Mouse (Mus musculus): Measurements from ENCODE around the gene Pou2f1.

Gene Pou2f1

DNA sequence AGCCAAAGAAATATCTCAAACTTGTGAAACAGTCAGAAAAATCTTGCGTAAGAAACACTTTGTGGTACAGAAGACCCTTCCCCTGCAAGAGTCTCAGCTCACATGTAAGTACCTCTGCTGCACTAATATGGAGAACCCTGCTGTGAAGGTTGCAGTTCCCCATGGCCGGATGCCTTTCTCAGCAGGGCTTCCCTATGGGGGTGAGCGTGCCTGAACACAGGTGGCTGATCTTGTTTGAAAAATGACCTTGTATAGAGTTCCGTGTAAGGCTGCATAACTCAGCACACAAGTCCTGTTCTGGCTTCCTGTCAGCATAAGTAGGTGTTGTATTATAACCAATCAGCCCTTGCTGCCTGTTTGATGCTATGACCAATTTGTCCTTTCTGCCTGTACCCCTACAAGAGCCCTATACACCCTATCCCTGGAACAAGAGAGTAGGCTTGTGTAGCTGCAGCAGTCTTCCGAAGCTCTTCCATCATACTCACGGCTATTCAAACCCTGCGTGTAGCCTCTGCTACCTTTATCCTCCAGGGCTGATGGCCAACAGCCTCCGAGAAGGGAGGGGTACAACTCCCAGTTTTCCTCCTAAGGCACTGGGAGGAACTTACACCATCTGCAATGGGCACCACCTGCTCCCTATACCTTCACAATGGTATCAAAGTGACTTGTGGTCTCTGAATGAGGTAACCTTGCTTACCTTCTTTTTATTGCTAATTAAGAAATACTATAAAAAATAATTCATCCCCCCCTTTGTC, 120.2 kb downstream of the Pou2f1 start:
- DNase-seq (ENCODE audit: low read depth, low spot score): no peak

DNA sequence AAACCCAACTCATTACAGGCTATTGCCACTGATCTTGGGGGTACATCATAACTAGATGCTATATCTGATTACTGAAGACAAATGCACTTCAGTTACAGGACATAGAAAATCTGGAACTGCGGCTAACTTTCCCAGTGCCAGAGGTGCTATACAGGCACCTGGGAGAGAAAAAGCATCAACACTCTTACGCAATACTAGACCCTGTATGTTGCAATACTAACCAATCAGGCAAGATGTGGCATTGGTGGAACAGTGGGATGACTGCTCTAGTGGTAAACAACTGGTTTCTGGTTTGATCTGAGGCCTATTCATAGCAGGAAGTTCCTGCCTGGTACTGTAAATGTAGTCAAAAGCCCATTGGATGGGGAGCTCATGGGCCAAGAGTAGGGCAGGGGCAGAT, 123.7 kb downstream of the Pou2f1 start:
- DNase-seq (ENCODE audit: low read depth, low spot score): no peak

DNA sequence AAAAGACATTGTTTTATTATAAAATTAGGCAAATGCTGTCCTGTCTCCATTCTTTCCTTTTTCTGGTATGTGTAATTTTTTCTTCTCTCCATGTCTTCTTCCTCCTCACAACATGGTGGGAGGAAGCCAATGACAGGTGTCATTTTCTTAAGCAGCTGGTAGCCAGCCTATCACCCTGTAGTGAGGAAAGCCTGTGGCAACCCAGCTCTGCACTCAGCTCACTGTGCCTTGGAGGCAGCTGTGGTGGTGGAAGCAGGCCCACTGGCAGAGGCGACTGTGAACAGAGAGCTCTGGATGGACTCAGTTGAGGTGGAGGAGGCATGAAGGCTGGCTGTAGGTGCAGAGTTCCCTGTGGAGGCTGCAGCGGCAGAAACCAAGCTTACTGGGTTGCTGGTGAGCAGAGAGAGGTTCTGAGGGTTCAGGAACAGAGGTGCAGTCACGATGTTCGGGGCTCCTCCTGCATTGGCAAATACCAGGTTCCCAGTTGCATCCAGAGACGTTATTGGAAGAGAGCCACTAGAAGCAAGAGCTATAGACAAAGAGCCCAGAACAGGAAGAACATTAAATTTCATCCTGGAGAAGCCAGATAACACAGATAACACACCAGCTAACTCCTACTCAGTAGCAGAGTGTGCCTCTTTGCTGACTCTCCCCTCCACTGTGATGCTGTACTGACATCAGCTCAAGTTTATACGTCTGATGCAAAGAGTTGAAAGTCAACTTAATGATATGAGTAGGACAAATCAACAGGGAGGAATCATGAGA, 126.8 kb downstream of the Pou2f1 start:
- DNase-seq (ENCODE audit: low read depth, low spot score): no peak

DNA sequence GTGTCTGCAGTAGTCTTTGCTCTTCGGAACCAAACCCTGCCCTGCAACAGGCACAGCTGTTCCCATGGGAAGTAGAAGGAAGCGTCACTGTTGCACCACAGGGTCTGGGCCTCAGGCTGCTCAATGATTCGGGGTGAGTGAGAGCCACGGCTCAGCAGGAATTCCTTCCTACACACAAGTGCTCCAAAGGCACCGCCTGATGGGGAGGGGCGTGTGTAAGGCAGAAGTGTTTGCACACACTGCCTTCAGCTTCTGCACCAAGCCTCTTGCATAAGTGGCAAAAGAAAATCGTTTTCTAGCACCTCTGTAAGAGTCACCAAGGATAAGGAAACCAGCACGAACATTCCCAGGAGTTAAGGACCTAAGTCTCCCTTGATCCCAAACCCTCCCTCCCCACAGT, 127.8 kb downstream of the Pou2f1 start:
- no peak for DNase-seq (ENCODE audit: low read depth, low spot score)

DNA sequence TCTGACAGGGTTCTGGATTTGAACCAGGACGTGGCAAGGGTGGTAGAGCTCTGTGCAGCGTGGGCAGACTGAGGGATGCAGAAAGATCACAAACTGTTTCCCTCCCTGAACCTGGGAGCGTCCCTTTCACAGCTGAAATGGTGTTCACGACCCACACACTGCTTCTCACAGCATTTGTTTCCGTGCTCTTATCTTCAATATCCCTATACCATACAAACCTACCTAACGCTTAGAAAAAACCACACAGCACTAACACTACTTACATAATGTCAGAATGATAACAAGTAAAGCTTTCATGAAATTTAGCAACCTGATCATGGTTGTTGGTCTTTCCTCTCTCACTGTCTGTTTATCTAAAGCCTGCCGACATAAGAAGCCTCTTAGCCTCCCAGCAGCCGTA, 133.8 kb downstream of the Pou2f1 start:
- no peak for DNase-seq (ENCODE audit: low read depth, low spot score)

DNA sequence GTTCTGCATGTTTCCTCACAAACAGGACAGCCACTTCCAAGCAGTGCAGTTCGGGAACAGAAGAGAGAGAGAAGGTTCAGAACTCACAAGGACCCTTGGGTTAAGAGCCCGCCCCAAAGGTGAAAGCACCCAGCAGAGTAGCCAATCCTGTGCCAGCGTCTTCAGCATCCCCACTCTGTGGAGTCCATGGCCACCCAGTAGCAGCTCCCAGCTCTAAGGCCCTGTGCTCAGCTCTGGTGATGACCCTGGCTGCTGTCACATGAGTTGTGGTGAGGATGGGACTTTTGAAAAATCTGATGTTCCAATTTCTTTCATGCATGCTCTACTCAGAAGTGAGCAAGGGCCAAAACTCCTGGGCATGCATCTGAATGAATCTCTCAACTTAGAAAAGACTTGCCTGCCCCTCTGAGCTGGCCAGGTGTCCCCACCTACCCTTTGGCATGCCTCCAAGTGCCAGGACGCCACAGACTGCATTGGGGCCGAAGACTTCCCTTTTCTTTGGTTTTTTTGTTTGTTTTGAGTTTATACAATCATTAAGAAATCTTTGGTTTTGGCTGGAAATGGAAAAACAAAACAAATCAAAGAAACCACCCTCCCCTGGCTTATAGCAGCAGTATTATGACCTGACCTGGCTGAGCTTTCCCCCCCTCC, 135.7 kb downstream of the Pou2f1 start:
- no peak for DNase-seq (ENCODE audit: low read depth, low spot score)

DNA sequence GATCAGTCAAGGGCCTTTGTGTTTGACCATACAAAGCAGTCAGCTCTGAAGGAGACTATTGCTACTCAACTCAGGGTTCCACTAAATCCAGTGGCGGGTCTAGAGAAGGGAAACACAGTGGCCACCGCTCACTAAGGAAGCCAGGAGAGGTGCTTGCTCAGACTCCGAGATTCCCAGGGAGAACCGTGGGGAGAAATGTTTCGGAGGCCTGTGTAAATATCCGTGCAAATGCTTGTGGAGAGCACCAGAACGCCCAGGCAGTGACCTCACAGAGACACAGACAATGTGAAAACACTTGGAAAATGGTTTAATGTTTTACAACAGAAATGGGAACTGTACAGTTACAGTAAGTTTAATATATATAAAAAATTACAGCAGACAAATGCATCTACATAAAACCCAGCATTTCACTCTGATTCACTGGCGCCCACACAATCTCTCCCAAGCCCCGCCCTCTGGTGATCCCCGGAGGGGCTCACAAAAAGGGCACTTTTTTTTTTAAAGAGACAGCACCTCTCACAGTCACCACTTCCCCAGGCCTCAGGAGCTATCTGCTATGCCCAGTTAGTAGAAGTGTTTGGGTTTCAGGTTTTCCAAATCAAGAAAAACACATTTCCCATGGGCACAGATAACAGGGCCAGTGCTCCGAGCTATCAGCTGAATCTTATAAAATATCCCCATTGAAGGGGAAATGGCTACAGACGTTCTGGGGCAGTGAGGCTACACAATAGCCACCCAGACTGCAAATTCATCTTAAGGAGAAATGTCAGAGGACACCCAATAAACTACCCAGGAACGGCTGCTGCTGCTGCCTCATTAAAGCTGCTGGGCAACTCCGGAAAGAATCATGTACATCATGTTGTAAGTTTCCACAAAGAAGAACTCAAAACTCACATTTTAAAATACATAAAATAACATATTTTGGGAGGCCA, 137.3 kb downstream of the Pou2f1 start:
- DNase-seq (ENCODE audit: low read depth, low spot score): no peak

DNA sequence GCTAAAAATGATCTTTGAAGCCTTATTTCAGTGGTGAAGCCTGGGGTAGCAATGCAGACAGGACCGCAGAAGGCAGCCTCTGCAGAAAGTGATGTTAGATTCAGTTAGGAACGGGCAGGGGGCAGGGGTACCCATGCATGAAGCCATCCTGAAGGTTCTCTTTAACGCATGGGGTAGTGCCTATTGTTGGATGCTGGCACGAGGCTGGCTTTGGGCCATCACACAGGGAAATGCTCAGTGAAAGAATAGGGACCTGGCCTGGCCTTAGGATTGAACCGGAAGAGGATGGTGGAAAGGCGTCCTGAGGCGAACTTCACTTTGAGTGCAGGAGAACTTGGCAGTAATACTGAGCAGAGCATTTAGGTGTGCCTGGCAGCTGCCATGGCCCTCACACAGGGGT, 140.4 kb downstream of the Pou2f1 start:
- DNase-seq (ENCODE audit: low read depth, low spot score): no peak

DNA sequence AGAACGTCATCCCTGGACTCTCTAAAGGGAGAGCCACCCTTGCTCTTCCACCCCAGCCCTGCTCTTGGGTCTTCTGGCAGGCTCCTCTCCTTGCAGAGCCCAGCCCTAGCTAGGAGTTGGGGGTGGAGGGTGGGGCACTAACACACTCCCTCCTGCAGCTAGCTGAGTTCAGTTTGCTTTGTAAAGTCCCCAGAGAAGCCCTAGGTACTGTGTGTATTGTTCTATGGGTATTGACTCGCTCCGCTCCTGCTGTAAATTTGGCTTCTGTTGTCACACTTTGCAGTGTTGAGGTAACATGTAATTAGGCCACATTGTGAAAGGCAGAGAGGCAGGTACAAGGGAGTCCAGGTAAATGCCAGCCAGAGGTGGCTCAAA, 141.3 kb downstream of the Pou2f1 start:
- DNase-seq (ENCODE audit: low read depth, low spot score): no peak

DNA sequence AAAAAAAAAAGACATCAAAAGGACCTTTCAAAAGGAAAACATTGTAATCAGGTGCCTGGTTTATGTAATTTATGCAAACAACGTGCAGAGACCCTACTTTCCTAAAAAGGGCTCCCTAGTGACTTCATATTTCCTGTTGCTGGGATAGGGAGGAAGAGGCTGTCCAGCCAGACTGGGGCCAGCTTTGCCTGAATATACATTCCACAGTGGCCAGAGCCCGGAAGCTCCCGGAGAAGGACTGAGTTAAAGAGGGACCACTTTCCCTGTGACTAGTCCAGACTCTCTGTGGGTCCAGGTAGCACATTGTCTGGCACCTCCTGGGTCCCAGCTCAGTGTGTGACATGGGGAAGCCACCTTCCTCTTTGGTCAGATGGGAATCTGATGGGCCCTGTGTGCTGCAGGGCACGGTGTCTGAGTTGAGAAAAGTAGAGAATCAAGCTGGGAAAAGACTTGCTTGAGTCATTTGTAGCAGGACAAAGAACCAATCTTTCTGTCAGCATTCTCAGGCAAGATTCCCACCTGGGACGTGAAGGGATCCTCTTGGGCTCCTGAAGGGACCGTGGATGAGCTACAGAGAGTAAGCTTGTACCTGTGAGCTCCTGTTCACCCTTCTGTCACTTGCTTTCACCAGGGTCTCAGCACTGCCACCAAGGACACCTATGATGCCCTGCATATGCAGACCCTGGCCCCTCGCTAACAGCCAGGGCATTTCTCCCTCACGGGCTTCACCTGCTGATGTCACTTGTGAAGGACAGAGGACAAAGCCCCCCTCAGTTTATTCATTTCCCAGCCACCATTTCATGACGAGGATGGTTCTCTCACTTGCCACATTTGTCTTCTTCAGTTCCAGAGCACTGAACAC, 141.9 kb downstream of the Pou2f1 start:
- no peak for DNase-seq (ENCODE audit: low read depth, low spot score)

DNA sequence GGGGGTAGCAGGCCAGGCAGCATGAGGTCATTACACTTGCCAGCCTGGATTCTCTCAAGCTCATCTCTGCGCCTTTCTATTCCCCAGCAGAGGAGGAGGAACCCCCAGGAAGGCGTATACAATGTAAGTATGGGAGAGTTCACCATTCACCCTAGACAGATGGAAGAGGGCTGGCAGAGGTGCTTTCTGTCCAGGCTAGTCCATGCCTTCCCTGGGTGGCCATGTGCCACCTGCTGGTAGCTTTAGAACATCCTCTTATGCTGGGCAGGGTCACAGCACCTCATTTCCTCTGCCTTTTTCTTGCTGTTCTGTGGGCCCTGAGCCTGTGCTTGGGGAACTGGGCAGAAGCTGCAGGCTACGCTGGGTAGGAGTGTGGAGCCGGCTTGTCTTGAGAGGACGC, 144.1 kb downstream of the Pou2f1 start:
- DNase-seq (ENCODE audit: low read depth, low spot score): no peak

DNA sequence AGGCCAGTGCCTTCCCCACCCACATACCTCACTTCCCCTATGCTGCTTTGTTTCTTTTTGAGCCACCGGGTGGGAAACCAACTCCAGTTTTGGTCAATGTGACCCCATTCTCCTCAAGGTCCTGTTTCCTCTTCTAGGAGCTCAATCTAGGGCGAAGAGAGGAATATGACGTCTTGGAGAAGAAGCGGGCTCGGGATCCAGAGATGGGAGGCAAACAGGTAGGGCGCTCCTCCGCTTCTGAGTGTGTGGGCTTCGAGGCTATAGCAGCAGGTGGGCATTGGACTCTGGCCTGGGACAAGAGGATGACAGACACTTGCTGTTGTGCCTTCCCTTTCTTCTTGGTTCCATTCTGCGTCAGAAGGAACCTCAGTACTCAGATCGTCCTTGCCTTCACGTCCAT, 145.2 kb downstream of the Pou2f1 start:
- DNase-seq (ENCODE audit: low read depth, low spot score): no peak

DNA sequence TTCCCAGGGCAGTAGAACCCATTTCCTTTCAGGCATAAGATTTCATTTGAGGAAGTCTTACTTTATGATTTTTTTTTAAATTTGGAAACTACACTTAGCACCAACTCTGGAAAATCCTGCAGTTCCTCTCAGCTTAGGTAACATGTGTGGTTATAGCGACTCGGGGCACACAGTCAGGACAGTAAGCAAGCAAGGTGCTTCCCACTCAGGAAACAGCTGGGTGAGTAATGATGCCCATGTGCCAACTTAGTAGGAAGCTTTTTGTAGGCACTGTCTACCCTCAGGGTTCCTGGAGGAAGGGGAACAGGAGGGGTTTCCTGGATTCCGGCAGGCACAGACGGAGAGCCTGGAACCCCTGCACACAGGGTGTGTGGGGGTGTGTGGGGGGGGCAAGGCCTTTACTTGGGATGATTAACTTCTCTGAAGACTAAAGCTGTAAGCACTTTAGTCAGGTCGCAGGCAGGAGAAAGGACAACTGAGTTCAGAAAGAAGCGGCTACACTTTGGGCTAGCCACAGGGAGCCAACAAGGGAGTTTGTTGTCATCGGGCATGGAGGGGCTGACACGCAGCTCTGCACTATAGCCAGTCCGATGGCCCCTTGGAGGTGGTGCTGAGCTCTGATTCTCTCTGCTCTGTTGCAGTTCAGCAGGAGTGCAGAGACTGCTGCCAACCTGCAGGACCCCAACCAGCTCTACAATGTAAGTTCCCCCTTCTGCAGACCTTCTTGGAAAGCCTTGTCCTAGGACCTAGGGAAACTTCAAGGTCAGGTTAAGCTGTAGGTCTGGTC, 146.5 kb downstream of the Pou2f1 start:
- DNase-seq (ENCODE audit: low read depth, low spot score): no peak

DNA sequence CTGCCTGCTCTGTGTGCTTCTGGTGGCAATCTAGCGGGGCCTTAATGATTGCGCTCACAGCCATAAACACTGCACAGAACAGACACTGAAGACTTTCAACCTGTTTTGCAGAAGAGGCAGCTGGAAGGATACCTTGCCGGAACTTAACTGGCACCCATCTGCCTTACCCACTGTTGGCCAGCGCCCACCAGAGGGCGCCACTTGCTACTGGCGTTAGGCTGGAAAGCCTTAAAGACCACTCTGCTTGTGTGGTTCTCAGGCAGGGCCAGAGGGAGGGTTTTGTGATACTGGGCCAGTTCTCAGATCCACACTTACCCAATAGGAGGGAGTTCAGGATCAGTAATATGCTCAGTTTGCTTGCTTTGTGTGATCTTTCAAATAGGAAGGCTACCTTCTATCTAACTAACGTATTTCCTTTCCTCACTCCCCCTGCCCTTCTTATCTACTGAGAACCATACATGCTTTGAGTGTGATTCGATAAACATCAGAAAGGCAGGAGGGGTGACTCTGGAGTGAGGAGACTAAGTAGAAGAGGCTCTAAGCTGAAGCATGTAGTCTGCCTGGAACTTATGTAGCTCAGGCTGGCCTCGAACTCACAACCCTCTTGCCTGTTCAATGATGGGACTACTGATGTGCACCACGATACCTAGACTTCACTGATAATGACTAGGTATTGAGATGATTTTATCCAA, 148.6 kb downstream of the Pou2f1 start:
- DNase-seq (ENCODE audit: low read depth, low spot score): no peak

DNA sequence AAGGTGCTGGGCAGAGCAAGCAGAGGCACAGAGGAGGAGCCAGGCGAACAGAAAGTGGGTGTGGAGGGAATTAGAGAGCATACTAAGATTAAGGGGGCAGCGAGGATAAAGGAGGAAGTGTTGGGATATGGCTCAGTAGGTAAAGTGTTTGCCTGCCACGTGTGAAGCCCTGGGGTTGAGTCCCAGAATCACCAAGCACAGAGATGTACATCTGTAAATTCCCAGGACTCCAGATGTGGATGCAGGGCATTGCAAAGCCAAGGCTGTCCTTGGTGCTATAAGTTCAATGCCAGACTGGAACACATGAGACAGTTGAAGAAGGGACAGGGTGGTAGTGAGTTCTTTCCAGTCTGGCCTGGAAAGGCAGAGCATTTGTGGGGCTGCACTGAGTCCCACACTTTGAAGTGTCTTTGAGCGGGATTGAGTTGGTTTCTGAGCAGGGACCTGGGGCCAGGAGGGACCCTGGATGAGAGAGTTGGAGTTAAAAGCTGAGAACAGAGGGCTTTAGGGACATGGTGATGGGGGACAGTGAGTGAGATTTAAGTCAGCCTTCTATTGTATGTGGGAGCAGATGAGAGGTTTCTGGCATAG, 149.3 kb downstream of the Pou2f1 start:
- no peak for DNase-seq (ENCODE audit: low read depth, low spot score)

DNA sequence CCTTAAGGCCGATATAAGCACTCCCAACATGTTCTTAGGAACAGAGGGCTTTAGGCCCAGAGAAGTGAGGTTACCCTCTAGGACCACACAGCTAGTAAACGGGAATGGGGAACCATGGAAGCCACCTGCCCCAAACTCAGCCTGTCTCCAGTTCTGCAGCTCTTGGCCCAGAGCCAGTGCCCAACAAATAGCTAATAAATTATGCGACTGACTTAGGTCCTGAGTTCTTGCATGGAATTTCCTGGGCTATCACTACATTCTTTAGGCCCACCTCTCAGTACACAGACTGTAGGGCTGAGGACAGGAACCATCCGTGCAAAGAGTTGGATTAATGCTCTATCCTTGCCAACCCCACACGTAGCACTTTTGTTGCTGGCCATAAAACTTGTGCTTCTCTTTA, 150.3 kb downstream of the Pou2f1 start:
- no peak for DNase-seq (ENCODE audit: low read depth, low spot score)

DNA sequence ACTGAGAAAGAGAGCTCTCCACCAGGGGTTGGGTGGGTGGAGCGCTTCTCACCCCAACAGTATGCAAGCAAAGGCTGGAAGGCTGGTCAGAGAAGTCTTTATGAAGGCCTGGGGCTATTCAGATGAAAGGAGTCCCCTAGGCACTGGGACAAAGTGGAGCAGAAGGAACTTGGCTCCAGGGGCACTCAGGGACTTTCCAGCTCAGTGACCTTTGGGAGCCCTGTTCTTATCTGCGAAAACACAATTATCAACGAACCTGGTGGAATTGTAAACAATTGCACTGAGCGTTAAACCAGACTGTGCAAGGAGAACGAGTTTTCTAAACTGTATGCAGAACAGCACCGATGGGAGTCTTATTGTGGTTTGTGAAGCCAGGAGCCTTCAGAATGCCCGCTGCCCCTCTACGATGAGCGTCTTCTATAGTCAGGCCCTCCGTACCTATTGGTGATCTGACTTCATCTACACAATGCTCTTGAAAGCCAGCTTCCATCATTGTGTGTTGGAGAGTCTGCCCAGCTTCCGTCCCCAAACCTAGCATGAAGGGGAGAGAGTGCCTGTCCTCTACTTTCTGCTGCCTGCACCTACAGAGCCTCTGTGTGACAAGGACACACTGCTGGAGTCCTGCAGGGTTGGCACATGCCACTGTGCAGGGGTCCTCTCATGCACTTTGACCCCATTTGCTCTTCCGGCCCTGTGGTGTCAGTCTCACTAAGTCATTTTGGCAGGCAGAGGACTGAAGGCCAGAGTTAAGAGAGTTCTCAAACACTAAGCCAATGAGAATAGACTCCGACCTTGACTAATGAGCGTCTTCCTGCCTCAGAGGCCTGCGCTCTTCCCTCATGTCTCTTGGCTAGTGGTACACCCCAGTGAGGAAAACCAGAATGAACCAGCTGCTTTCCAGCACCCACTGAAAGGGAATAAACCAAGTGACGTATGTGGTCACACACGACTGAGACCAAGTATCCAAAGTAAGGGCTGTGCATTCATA, 152.7 kb downstream of the Pou2f1 start:
- DNase-seq (ENCODE audit: low read depth, low spot score): no peak

DNA sequence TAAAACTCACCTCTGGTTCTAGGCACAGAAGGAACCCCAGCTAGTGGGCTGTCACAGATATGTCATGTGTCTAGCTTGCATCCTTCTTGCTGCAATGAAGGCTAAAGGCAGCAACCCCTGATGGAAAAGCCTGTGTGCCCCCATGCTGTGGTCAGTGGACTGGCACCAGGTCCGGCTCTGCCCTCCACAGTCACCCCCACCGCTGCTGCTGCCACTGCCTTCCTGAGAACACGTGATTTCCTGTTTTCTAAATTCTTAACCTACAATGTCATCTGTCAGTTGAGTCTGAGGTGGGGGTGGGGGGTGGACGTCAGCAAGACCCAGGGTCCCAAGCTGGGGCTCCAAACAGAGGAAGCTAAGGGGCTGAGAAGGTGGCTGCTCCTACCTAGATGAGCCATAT, 153.6 kb downstream of the Pou2f1 start:
- DNase-seq (ENCODE audit: low read depth, low spot score): no peak

Data from brain, embryonic 18.5 days (tissue).